Mouse (Mus musculus) lung, postnatal 4 days (tissue): ENCODE measurements around the gene Vmn1r82.

ENCODE experiments used
- DNase-seq, 2 experiments: peaks; one replicate each; pipeline ENCODE4 v3.0.0; 2021

Gene Vmn1r82

GRCm38 (mm10) chr7:12300130-12300529, at the start of gene Vmn1r82:
Gene Vmn1r82, plus strand, starts transcription at chr7:12300430.
- no peak for DNase-seq

- DNase-seq, result no peak
These were observed 32.1 kb upstream of the Vmn1r82 start, which contains the start of gene Vmn1r81 for GRCm38 (mm10) chr7:12268169-12268568. Gene Vmn1r81, minus strand, starts transcription at chr7:12268269.

GRCm38 (mm10) chr7:12329381-12329780, 29.2 kb downstream of the Vmn1r82 start, which contains the start of gene Vmn1r83:
Gene Vmn1r83, minus strand, starts transcription at chr7:12329481.
- no peak for DNase-seq
